Comparison of ENCODE assay signal across 7 mouse cellular contexts in genomic region chr13:54565594-54566345, GRCm38 (mm10). TPM values are rescaled to one million over a fixed set of nuclear protein-coding genes. Genes with fewer than 3 reads are reported as not detected.
DNase-seq lines count a peak whose midpoint lies in the region; TF ChIP-seq lines count a peak whose summit lies in the region.

No protein-coding gene starts in this region.

- H3K27me3 ChIP-seq in erythroblast, embryonic 14.5 days (ENCODE audit: control insufficient read depth) = no peaks in the 10 kb centered on the region
- H3K27me3 ChIP-seq in small intestine, adult 2 months (ENCODE audit: control insufficient read depth, insufficient read depth, low read length) = no peaks in the 10 kb centered on the region

- TF ChIP-seq POLR2A in small intestine, adult 2 months (IDR thresholded peaks at IDR 0.05; ENCODE audit: low read depth, low read length) = no peak

- H3K27ac ChIP-seq in small intestine, adult 2 months (ENCODE audit: insufficient read depth, low read depth, low read length) = peak overlapping the region; percentile 86

- H3K4me1 ChIP-seq in erythroblast, embryonic 14.5 days (ENCODE audit: control insufficient read depth) = peaks cover 42% of the 10 kb centered on the region
- peaks cover 7% of the 10 kb centered on the region; the same call in 1 of the 2 replicates for H3K4me1 ChIP-seq in small intestine, adult 2 months (ENCODE audit: control insufficient read depth, insufficient read depth, insufficient read length, low read length)

- no peaks in the 10 kb centered on the region for H3K9me3 ChIP-seq in erythroblast, embryonic 14.5 days (ENCODE audit: control insufficient read depth, low read length)

- WGBS in small intestine, adult 2 months = 19% methylated on average over 8 of the region's 8 CpGs

- H3K36me3 ChIP-seq in erythroblast, embryonic 14.5 days (ENCODE audit: control insufficient read depth) = peaks cover 26% of the 10 kb centered on the region
- H3K36me3 ChIP-seq in small intestine, adult 2 months (ENCODE audit: control insufficient read depth, insufficient read depth, low read length) = peaks cover 16% of the 10 kb centered on the region

- DNase-seq in ES-CJ7 (ENCODE audit: low read depth, low spot score) = peak; percentile 96
- DNase-seq in adipocyte (ENCODE audit: low spot score) = peak; percentile 46
- peak; percentile 61 for DNase-seq in heart, postnatal 4 days
- peak; percentile 66 for DNase-seq in layer of hippocampus, adult 9-11 months
- DNase-seq in lung, postnatal 10 days = peak; percentile 75

- peak overlapping the region; percentile 88 for H3K4me3 ChIP-seq in erythroblast, embryonic 14.5 days (replicated peaks)
- H3K4me3 ChIP-seq in small intestine, adult 2 months (ENCODE audit: low read depth, low read length) = peak overlapping the region; percentile 96

- TF ChIP-seq CTCF in small intestine, adult 2 months (IDR thresholded peaks at IDR 0.05; ENCODE audit: extremely low read depth, insufficient read length, insufficient replicate concordance, low read depth, low read length) = peak; percentile 60; the same call in 1 of the 2 replicates

RNA-seq across cellular contexts. Expression of gene 4833439L19Rik, which starts 0.5 kb away (rescaled TPM):
- 2.7 and 3.4 TPM in 2 replicates for polyA plus RNA-seq in erythroblast, embryonic 14.5 days (2012)
- 10 to 100 TPM; 83.7 to 87.2 TPM for total RNA-seq in heart, postnatal 4 days (2021)
- 76.2 and 166 TPM in 2 replicates for polyA plus RNA-seq in small intestine, adult 2 months (2012; rRNA removed)

RNA-seq across cellular contexts. Expression of gene Arl10, which starts 9.0 kb away (rescaled TPM):
- 0.08 TPM in 1 of 2 replicates, not detected in the other for polyA plus RNA-seq in erythroblast, embryonic 14.5 days (2012)
- total RNA-seq in heart, postnatal 4 days (2021) = 10 to 100 TPM; 13.3 to 13.7 TPM
- polyA plus RNA-seq in small intestine, adult 2 months (2012; rRNA removed) = 6.6 and 11.4 TPM in 2 replicates

RNA-seq across cellular contexts. Expression of gene Nop16, which starts 24.1 kb away (rescaled TPM):
- polyA plus RNA-seq in erythroblast, embryonic 14.5 days (2012) = 0.77 and 1.7 TPM in 2 replicates
- 10 to 100 TPM; 21.8 to 21.9 TPM for total RNA-seq in heart, postnatal 4 days (2021)
- 2.3 and 2.4 TPM in 2 replicates for polyA plus RNA-seq in small intestine, adult 2 months (2012; rRNA removed)

RNA-seq across cellular contexts. Expression of gene Higd2a, which starts 24.2 kb away (rescaled TPM):
- polyA plus RNA-seq in erythroblast, embryonic 14.5 days (2012) = 3.8 and 14.7 TPM in 2 replicates
- total RNA-seq in heart, postnatal 4 days (2021) = 100 to 1,000 TPM; 224 to 238 TPM
- 93.9 and 163 TPM in 2 replicates for polyA plus RNA-seq in small intestine, adult 2 months (2012; rRNA removed)

RNA-seq across cellular contexts. Expression of gene Cltb, which starts 45.4 kb away (rescaled TPM):
- 46.7 and 79.0 TPM in 2 replicates for polyA plus RNA-seq in erythroblast, embryonic 14.5 days (2012)
- total RNA-seq in heart, postnatal 4 days (2021) = 10 to 100 TPM; 90.0 to 96.8 TPM
- polyA plus RNA-seq in small intestine, adult 2 months (2012; rRNA removed) = 34.7 and 84.6 TPM in 2 replicates

Comparison
In these comparisons a context has a peak if more than half of its experiments do, and no peak if none do; other contexts are left out.
1. Peak in every context shown above with its lines: DNase-seq, H3K4me3 ChIP-seq and H3K27ac ChIP-seq.
2. DNase-seq: peak in every context shown above with its lines; median percentile 96 in ES-CJ7; 75 in lung, postnatal 10 days; 66 in layer of hippocampus, adult 9-11 months; 61 in heart, postnatal 4 days; 46 in adipocyte.
3. RNA of gene 4833439L19Rik, which starts 0.5 kb away (polyA plus RNA-seq): 76.2 to 166 TPM in small intestine, adult 2 months; 2.7 to 3.4 TPM in erythroblast, embryonic 14.5 days; every median in the first group is over 10 times any median in the second.